Mouse (Mus musculus) T-helper 17 cell (primary cell): ENCODE measurements around the gene Mtcl1.

Experiments
- in situ Hi-C, 2 experiments: fragments of 300-600 bp; cut with MboI, MseI; formaldehyde crosslinking; loops; 1 replicate in 1 of 2; 2 replicates in 1 of 2; pipeline ENCODE4 v1.15.1; 2025; ENCODE audit warnings: high pct_unique_total_duplicates in 2 of 2

Mtcl1 gene

DNA sequence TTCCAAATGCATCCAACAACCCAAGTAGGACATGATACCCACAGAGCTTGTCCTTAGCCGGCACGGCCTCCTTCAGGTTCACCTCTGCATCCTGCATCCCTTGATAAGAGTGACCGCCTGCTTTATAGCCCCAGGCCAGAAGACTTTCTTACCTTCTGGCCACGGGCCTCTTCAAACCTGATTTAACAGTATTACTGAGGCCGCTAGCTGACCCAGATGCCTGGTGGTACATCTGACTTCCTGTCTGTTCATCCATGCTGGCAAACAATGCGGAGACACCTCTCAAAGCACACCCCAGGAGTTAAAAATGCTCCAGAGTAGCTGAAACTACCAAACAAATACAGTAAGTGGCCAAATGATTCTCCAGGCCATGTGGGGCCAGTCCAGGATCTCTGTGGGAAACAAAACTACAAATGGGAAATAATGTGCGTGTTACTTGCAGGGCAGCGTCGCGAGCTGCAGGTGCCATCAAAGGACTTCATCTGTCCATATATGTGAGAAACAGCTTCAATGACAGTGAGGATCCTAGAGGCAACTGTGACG, 38.6 kb downstream of the Mtcl1 start:
- in situ Hi-C loops = no loop called here

DNA sequence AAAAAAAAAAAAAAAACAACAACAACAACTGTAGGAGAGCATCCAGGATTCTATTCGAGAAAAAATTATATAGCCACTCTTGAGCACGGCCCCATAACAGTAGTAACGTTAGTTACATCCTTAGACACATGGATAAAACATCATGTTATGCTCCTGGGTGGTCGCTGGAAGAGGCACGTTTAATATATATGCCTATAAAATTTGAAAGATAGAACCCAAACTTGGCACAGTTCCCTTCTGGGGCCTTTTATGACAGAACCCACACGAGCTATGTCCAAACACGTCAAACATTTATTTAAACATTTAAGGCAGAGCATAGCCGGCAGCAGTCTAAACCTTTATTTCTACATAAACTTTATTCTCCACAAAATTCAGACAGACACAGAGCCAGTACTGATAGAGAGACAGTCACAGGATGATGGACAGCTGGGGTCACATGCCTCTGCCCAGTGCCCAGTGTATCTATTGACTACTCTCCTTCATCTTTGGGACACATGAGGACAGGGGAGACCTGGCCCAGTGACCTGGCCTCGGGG, 40.4 kb downstream of the Mtcl1 start:
- in situ Hi-C loops = no loop called here

DNA sequence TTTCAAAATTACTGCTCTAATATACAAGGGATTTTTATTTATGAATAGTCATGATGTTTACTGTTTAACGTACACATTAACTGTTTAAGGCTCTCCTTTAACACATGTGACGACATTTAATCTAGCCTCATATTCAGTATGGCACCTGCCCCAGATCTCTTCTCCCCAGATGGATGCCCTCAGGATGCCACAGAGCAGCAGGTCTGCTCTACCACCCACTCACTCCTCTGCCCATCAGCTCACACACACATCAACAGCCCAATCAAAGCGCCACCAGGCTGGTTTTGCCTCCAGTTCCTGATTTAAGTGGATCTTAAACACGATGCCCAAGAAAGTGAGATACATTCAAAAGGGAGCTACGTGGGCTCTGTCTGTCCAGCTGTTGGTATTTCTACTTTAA, 41.1 kb downstream of the Mtcl1 start:
- in situ Hi-C loops = no loop called here

DNA sequence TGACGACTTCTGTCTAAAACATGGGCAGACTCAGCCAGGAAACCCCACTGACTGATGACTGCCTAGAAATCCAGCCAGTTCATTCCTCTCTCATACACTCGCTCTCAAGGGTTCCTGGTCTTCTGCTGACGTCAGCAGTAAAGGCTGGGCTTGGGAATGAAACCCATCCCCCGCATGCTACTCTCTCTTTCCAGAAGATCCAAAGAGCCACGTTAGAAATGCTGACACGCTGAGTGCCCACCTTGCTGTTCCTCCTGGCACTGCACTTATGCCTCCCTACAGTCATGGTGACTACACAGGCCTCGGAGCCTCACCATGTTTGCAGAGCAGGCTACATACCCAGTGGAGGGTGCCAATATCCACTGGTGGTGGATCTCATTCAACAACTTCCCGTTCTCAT, 41.7 kb downstream of the Mtcl1 start:
- in situ Hi-C loops = no loop called here

DNA sequence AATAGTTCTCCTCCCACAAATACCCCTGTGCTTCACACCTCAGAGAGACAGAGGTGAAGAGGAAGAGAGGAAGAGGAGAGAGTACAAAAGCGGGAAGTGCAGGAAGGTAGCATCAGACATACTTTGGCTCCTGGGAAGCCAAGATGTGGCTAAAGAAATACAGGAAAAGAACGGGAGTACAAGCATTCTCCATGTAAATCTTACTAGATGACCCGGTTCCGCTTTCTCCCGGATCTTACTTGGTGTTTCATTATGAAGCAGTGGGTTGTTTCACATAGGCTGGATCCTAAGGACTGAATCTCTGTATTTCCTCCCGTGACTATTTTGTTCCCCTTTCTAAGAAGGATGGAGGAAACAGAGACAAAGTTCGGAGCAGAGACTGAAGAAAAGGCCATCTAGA, 43.9 kb downstream of the Mtcl1 start:
- in situ Hi-C loops = no loop called here

DNA sequence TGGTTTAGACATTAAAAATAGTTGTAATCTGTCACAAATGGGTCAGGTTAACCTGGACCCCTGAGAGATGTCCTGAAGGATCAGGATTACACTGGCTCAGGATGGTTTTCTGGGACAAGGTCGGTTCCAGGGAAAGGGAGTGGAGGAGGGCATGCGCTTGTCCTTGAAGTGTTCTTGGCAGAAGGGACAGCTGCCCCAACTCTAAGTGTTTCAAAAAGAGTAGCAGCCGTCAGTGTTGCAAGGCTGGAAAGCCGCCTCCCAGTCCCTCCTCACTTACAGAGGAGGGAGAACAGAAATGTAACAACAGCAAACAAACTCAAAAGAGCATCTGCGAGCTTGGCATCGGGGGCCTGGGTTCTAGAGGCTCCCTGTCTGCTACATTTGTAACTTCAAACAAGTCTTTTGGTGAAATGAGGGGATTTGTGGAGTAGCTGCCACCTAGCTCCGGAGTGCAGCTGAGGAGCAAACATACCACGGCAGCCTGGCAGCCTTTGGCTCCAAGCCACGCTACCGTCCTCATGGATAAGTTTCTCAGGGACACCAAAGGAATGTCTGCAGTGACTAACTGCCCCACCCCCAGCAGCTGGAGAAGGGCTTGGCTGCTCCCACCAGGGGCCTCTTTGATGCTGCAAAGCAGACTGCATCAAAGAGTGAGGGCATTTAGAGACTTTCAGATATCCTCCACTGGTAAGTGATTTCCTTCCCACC, 44.5 kb downstream of the Mtcl1 start:
- in situ Hi-C loops = no loop called here

DNA sequence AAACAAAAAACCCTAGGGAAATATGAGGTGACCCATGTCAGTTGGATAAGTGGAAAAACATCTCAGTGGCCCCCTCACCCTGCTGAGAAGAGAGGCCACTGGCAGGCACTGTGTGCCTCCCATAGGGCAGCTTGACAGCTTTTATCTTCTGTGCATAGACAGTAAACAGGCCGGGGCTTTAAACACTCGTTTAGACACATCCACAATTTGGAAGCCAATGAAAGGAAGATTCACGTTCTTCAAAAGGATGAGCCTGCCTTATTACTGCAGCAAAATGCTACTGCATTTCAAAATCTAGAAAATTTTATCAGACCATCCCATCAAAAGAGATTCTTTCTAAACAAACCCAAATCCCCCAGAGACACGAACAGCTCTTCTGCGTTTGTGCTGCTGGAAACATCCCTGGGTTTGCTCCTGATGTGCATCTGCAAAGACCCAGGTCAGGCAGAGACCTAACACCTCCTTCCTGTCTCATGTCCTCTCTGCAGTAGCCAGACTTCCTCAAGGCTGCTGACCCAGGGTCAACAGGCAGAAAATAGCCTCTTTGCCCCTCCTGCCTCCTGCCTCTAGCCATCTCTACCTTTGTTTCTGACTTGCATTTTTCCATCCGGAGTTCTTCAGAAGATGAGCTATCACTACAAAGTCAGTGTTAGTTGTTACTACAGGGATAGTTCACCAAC, 46.6 kb downstream of the Mtcl1 start:
- in situ Hi-C loops = no loop called here

DNA sequence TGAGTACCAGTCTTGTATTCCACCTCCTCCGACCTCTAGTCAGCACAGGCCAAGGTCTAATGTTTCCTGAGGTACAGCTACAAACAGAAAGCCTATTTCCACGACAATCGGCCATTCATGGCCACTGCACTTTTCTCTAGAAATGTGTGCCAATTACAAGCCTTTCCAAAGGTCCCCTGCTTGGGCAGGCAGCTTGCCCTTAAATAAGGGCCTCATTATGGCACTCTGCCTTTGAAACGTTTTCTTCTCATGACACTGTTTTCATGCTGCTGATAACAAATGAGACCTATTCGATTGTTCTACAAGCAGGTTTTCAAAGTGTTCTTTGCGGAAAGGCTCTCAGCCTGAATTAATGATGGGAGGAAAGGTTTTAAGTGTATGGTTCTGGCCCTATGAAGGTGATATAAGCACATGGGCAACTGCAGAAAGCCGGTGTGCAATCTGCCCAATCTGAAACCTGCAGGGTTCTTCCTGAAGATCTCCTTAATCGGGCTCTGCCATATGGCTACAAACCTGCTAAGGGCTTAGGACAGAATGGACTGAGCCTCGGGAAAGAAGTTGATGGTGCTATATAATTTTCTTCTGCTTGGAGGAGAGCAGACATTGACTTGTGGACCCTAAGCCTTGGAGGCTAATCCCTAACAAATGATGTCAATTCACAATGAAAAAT, 47.8 kb downstream of the Mtcl1 start:
- in situ Hi-C loops = no loop called here

DNA sequence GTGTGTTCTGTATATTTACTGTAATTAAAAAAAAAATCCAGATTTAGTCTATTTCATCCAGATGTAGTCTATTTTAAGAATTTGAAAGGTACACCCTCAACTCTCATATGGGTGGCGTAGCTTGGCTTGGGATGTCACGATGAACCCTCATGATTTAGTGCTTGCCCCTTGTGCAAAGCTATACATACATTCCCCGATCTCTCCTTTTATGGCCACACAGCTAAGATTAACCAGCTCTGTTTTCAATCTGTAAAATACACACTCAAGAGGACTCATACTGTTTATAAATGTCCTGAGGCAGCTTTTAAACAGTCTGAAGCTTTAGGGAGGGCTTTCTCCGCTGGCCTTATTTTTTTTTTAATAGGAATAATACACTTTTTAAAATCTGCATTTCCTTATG, 49.8 kb downstream of the Mtcl1 start:
- in situ Hi-C loops = no loop called here

DNA sequence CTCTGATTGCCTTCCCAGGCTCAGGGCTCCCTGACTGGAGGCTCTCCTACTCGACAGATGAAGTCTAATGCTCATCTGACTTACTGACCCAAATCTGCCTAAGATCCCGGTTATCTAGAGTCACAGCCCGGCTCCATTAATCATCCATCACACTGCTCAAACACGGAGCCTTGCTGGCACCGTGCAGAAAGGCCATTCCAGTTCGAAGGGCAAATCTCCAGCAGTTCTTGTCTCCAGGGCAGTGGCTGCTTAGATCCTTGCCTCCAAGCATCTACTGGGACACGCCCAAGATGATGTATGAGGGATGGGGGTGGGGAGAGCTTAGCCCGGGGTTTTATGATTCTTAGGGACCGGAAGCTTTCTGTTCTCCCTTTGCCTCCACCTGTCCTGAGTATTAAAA, 55.0 kb downstream of the Mtcl1 start:
- in situ Hi-C loops = no loop called here

DNA sequence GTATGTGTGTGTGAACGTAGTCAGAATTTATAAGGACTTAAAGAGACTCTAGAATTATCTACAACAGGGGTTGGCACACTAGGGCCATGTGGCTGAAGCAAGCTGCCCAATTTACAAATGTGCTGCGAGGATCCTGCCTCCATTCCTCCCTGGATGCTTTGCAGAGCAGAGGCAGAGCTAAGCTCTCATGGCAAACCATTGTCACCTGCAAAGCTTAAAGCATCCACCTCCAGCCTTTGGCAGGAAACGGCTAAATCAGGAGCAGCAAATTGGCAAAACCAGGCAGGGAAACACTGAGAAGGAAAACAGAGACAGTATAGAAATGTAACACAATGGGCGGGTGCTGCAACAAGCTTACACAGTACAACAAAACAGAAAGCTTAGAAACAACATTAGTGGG, 61.2 kb downstream of the Mtcl1 start:
- in situ Hi-C loops = no loop called here

DNA sequence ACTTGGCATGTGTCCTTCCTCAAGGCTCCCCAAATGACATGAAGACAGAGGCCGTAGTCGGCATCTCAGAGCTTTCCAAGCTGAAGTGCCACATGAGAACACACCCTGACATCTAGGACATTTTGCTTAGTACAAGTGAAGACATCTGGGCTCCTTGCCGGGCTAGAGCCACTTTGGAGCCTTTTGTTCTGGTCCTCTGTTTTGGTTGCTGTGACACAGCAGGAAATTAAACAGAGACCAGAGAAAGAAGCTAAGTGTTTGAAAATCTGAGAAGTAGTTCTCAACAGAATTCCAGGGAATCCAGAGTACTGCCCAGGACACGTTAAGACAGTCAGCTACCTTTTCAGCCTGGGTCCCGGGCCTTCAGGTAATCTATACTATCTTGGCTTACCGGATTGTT, 68.2 kb downstream of the Mtcl1 start:
- in situ Hi-C loops = no loop called here

DNA sequence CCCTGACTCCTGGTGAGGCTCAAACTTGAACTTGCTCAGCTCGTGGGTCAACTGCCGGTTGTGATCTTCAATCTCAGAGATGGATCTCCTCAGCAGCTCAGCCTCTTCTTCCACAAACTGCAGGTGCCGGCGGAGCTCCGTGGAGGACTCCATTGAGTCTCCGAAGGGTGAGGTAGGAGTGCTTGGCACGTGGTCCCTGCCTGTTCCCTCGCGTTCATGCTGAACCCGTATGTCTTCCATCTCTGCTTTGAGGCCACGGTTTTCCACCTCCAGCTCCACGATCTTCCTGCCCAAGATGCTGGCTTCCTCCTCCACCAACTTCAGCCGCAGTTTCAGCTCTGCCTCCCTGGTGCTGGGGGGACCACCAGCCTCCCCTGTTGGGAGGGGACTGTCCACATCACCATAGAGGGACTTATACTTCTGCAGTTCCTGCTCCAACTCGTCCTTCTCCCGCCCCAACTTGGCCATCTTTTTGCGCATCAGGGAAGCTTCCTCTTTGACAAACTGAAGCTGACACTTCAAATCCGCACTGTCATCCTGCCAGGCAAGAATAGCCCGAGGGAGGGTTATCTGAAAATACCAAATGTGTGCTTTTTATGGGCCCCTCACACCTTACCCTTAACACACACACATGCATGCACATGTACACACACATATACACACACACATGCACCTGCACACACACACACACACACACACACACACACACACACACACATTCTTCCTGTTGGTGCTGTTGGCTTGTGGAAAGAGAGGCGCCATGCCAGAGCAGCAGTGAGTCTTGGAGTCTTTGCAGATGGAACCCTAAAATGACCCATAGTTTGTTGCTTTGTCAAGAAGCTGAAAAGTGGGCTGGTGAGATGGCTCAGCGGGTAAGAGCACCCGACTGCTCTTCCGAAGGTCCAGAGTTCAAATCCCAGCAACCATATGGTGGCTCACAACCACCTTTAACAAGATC, 69.4 kb downstream of the Mtcl1 start:
- in situ Hi-C loops = no loop called here

DNA sequence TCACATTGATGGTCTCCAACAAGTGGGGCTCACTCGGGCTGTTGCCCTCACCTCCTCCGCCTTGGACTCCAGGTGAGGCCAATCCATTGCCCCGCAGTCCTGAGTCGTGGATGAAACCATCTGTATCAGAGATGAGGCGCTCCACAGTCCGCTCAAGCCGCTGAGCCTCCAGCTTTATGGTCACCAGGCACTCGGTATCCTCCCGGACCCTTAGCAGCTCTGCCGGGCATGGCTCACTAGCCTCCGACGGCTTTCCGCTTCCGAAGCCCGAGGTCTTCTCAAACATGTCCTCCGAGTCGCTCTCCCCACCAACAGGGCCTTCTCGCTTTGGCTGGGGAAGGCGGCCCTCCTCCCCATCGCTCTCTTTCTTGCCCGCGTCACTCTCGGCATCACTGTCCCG, 70.2 kb downstream of the Mtcl1 start:
- in situ Hi-C loops = no loop called here

DNA sequence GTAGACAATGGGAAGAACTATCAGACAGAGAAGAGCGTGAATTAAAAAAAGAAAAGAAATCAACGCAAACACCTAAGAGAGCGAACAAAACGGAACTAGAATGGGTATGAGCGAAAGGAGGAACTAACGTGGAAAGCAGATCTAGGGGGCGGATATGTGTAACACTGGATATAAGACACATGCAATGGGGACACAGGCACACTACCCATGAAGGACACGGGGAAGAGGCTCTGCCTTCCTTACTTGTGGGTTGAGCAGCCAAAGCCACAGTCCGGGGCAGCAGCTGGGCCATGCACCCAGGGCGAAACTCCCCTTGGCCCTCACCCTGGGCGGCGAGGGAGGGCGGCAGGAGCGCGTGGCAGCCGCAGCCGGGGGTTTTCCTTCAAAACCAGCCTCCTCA, 71.4 kb downstream of the Mtcl1 start:
- in situ Hi-C loops = no loop called here

DNA sequence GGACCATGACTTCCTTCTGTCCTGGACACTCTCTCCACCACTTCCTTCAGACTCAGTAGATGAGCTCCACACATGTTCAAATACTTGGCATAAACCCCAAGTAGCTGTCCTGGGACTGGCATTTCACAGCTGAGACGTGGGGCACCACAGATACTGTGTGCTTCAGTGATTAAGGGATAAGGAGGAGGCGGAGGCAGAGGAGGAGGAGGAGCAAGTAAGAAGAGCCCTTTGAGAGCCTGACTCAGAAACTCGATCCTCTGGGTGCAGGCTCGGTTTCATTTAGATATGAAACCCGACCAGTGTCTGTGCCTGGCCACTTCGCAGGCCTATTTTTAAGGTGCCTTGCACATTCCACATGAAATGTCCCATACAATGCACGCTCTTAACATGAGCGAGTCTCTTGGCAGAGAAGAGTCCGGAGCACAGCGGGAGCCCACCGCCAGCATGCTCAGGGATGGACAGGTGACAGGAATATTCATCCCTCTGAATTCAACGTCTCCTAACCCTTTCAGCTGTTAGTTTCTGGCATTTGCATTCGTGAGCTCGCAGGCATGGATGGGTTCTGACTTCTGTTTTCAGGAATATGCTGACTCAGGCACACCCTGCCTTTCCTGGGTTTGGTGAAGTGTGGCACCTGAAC, 74.8 kb downstream of the Mtcl1 start:
- in situ Hi-C loops = no loop called here

DNA sequence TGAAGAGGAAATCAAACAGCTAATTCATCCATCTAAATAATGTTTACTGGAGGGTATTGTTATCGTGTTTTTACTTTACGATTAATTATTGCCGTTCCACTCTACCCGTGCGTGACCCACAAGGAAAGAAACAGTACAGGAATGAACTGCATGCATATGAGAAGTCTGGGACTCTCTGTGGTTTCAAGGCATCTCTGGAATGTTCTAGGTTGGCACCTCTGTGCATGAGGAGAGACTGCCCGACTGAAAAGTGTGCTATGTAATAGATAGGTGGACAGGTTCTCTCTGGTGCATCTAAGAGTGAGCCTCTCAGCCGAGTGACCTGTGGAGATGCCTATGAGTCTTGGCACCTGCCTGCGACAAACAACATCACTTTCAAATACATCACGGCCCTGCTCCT, 78.7 kb downstream of the Mtcl1 start:
- in situ Hi-C loops = no loop called here

DNA sequence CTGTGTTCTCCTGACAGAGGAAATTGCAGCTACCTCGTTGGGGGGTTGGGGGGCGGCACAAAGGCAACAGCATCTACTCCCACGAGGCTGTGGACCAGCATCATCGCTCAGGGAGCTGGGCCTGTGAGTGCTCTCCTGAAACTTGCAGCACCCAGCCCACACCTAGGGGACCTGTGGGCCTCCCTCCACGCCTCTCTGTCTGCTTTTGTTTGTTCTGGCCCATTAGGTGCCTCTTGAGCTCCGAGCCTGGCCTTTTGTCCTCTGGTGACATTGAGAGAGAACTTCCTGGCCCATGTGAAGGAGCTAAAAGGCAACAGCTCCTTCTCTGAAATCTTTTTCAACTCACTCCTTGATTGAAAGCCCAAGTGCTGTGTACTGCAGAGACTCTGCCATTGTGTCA, 79.8 kb downstream of the Mtcl1 start:
- in situ Hi-C loops = no loop called here

DNA sequence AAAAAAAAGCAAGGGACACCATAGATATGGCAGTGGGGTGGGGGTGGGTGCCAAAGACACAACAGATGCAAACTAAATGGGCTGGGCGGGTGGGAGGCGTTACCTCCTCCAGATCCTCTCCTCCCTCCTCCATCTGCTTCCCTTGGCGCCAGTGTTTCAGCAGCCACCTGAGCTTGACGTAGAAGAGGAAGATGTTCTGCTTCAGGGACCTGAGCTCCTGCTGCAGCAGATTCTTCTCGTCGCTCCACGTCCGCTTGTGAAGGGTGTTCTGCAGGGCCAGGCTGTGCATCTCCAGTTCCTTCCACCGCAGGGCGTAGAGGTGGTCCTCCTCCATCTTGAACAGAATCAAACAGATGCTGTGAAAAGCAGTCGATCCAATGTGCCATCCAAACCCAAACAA, 81.4 kb downstream of the Mtcl1 start:
- in situ Hi-C loops = no loop called here

DNA sequence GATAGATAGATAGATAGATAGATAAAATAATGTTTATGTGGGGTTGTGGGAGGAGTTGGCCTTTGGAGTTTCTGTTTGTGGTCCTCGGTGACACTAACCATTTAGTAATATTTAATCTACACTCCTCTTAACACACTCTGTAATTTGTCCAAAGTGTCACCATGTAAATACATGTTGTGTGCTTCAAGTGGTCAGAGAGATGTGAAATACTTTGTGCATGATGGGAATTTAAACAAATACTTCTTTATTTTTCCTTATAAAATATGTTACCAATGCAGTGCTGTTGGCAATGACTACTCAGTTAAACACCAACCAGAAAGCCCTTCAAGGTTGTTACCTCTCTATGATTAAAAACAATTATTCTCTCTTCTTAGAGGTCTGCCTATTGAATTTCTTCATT, 83.9 kb downstream of the Mtcl1 start:
- in situ Hi-C loops = no loop called here

DNA sequence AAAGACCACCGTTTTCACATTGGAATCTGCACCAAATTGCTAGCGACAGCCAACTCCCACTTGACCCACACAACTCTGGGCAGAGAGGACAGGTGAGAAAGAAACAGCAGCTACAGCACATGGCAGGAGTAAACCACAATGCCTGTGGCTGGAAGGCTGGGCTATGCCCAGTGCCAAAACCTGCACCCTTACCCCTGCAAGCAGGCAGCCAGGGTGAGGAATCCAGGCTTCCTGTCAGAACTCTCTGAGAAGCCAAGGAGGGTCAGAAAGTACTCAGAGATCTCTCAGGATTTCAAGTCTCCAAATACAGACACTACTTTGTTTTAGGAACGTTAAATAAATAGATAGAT, 84.3 kb downstream of the Mtcl1 start:
- in situ Hi-C loops = no loop called here
